Mouse (Mus musculus) gastrocnemius, postnatal 25 days (tissue): ENCODE results near the gene Vwa7. TPM values are rescaled to one million over a fixed set of nuclear protein-coding genes. Genes with fewer than 3 reads are reported as not detected.
"Not testable (repeated sequence)": the region's sequence is repeated elsewhere in the genome, so short reads cannot be mapped to it uniquely, and the experiment has no call there.

ENCODE experiments used
- DNase-seq: peaks from one replicate; pipeline ENCODE4 v3.0.0; 2022
- total RNA-seq, 2 experiments: library from RNA; stranded (reverse); gene quantifications; 1 replicate in 1 of 2; 2 replicates in 1 of 2; pipeline ENCODE4 v1.2.3; 2021

The Vwa7 gene
- total RNA-seq, 2 experiments from 2014 or later: 9.0 to 9.6 TPM

DNA sequence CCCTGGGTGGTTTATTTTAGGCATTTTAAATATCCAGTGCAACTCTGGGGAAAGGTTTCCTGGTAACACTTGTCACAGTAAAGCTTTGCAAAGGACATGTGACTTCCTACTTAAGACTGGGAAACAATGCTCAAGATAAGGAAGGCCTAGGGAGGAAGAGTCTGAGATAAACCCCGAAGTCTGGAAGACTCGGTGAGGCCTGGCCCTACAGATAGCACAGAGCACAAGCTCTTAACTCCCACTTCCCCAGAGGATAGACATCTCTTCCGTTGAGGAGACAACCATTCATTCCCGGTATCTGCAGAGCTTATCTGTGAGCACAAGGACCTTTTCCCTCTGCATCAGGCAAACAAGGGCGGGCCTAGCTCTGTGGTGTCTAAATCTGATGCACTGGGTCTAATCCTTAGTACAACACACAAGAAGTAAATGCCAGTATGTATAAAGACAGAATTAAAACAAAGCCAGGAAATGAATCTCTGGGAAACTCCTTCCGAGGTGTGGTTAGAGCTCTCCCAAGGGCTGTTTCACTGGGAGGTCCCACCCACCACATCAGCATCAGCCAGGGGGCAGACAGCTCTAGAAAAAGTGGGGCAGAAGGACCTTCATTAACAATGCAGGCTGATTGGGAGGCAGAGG is 5.6 kb downstream of the Vwa7 start:
- no peak for DNase-seq

DNA sequence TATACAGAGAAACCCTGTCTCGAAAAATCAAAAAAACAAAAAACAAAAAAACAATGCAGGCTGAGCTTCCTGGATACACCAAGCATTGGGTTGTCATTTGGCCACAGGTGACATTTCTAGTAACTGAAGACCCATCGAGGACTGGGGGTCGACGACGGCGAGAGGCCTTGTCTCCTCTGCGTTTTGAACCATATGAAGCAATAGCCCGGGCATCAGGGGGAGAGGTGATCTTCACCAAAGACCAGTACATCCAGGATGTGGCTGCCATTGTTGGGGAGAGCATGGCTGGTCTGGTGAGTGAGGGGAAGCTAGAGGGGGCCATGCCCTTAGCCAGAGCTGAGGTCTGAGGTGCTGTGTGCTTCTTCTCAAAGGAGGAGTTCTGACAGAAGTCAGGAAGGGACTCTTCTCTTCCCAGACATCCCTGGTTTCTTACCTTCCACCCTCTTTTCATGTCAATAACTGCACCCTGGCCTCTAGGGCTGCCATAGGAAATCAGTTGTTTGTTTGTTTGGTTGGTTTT is 6.2 kb downstream of the Vwa7 start:
- DNase-seq: no peak

DNA sequence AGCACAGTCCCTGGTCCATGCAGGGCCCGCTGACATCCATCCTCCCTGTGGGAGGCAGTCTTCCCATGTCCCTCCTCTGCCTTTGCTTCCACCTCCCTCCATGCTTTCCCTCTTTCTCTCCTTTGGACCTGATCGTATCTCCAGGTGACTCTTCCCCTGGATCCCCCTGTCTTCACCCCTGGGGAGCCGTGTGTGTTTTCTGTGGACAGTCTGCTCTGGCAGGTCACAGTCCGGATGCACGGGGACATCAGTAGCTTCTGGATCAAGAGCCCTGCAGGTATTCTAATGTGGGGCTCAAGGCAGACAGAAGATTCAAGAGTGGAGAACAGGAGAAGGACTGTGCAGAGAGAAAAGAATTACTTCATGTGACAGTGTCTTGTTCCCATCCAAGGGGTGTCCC is 6.8 kb downstream of the Vwa7 start:
- DNase-seq: no peak

DNA sequence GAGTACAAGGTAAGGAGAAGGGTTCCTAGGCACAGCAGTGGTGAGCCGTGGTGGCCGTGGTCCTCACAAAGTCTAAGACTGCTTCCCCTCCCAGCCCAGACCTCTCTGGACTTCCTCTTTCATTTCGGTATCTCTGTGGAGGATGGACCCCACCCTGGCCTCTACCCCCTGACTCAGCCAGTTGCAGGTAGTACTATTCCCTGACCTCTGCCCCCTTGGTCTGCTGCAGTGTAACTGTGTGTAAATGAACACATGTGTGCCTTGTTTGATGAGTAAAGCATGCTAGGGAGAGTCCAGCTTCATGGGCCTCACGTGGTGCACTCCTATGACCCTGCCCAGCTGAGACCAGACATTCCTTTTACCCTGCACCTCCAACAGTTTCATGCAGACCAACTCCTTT is 7.4 kb downstream of the Vwa7 start:
- DNase-seq: no peak

DNA sequence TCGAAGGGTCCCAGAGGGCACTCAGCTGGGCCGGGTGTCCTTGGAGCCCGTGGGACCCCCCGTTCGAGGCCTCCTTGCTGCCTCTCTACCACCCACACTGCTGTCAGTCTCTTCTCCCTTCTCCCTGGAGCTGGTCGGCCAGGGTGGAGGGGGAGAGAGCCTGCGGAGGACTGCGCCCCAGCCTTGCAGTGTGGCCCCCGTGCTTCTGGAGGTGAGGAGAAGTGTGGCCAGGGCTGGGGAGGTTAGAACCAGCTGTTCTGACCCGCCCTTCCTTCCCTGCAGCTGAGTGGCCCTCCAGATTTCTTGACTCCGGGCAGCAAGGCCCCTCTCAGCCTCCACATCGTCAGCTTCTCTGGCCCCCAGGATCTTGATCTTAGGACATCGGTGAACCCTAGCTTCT is 7.9 kb downstream of the Vwa7 start:
- no peak for DNase-seq

DNA sequence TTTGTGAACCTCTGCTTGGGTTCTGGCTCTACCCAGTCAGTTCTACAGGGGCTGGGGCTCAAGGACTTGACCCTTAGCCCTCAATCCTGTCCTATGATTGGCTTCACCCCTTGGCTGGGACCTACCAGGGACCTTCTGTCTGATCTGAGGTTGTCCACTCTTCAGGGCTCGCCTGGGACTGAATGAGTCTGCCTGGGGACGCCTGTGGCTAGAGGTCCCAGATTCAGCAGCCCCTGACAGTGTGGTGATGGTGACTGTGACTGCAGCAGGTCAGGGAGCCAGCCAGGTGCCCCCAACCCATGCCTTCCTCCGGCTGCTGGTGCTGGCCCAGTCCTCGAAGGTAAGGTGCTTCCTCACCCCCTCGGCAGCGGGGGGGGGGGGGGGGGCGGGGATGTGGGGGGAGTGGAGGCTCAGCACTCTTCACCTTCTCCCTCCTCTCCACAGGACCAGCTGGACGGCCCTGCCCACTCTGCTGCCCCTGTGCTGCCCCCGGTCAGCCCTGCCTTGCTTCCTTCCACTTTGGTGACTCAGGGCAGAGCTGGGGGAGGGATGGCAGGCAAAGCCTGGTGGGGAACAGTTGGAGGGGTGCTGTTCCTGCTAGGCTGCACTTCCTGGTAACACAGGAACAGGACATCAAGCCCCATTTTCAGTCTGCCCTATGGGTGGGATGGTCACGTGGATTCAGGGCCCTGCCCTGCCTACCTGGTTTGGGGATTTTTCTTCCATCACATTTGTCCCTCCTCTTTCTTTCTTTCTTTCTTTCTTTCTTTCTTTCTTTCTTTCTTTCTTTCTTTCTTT is 8.5 kb downstream of the Vwa7 start:
- peak; percentile 31 for DNase-seq

DNA sequence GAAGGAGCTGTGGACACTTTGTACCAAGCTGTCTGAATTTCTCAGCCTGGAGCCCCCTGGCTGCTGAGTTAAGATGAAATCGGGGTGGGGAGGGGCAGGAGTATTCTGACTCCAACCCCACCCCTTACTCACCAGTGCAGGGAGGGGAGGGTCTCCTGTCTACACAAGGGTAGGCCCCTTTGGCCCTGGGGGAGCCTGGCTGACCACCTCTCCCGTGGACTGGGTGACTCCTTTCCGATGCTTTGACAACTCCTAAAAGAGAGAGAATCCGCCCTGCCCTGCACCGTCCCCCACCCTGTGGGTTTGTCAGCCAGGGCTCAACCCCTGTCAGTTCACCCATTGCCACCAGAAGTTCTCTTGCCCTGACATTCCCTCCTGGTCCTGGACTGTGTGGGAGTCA is 9.8 kb downstream of the Vwa7 start:
- DNase-seq: no peak

DNA sequence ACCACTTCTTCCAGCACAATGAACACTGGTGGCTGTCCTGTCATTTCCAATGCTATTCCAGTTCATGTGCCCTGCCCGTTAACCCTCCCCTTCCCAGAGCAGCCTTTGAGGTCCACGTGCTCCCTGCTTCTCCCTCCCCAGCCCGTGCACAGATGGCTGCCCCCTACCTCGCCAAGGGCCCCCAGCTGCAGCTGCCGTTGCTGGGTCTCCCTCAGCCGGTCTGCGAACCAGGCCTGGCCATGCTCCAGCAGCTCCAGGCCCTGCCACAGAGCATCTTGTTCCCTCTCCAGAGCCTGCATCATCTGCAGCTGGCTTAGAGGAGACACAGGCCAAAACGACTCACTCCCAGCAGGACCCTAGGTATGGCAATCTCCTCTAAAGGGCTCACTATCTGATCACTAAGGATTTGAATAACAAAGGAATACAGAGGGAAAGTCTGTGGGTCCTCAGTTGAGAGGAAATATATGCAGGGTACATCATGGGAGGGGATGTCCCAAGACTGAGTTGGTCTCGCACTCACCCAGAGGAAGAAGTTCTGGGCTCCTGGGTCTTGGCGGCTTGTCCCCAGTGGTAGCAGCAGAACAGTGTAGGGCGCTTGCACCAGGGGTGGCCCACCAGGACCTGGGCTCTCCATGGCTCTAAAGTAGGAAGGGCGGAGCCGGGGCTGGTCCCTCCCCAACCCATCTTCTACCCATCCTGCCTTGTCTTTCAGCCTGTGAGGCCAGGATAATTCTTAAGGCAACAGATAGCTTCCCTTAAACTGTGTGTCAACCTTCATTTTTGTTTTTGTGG is 11.1 kb downstream of the Vwa7 start, which contains the start of gene Sapcd1:
Gene Sapcd1 (minus strand): TSS at position 740 of the 792 bp plus-strand sequence.
- peak; percentile 68 for DNase-seq

DNA sequence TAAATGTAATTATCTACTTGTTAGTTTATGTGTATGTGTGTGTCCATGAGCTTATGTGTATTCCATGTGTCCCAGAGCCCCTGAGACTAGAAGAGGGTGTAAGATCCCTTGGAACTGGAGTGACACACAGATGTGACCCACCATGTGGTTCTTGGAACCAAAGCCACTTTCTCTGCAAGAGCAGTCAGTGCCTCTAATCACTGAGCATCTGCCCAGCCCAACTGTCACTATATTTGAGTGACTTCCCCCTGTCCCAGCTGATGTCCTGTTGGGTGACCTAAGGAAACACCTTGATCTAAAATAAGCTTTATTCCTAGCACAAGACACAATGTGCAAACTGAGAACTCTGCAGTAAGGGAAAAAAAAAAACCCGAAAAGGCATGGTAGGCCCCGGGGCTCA is 11.9 kb downstream of the Vwa7 start:
- no peak for DNase-seq

DNA sequence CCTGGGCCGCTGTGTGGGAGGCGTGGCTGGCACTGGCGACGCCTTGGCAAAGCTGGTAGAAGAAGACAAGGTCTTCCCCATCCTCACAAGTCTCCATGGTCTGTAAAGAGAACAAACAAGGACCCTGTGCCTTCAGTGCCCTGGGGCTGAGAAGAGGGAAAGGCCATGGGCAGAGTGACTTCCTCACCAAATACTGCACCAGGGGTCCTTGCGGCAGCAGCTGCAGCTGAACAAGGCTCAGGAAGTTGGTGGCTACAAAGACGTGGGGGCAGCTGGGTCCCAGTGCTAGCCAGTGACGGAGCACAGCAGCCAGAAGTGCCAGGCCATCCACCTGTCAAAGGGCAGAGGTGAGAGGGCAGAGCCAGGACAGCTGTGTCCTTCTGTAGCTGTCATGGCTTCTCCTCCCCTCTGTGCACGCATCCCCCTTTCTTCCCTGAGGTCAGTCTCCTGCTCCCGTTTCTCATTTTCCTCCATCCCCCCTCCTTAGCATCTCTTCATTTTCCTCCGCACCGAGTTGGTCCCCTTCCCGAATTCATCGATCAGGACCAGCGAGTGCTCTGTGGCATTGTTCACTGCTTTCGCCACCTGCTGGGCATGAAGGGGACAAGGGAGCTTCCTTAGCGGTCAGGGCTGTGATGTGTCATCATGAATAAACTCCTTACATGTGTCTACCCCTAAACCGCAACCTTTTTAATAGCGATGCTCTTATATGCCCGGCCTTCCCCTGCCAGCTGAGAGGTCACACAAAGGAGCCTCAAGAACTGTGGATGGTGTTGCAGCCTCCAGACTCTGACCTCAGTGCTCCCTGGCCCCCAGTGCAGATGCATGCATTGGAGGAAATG is 13.5 kb downstream of the Vwa7 start:
- no peak for DNase-seq

DNA sequence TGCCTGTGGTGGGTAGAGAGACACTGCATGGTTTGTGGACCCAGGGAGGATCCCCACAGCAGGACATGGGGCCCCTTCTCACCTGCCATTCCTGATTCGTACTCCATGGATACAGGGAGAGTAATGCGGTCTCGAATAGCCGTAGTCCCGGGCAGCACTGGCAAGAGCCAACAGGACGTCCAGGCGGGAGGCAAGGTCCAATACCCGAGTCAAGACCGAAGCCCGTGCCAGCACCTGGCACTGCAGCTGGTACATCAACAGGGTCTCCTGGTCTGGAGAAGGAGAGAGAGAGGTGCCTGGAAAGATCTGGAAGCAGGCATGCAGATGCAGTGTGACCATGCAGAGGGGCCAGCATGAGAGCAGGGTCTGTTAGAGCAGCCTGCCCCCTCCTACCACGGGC is 14.9 kb downstream of the Vwa7 start:
- no peak for DNase-seq

DNA sequence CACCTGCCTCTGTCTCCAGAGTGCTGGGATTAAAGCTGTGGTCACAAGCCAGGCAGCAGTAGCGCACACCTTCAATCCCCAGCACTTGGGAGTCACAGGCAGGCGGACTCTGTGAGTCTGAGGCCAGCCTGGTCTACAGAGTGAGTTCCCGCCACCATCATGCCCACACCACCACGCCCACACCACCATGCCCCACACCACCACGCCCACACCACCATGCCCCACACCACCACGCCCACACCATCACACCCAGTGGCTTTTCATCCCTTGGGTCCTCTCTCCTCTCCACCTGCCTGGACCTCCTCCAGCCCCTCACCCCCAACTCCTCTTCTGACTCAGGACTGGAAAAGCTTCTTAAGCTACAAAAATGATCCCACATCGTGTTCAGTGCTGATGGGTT is 15.5 kb downstream of the Vwa7 start:
- no peak for DNase-seq

DNA sequence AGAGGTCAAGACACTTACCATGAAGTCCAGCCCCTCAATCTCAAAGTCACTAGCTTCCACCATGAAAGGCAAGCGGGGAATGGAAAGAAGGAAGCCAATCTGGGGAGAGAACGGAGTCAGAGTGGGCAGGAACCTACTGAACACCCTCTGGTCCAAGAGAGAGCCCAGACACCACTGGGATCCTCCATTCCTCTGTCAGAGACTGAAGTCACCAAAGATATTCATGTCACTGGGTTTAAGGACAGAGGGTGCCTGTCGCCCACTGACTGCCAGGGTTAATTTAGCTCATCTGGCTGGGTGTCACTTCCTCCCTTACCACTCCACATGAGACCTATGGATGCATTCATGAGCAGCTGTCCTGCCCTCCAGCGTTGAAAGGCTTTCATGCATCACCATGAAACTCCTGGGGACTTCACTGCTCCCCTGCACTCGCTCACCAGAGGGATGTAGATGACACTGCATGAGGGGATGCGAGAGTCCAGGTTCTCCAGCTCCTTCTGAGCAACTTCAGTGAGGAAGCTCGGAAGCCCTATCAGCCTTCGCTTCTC is 16.0 kb downstream of the Vwa7 start:
- no peak for DNase-seq

DNA sequence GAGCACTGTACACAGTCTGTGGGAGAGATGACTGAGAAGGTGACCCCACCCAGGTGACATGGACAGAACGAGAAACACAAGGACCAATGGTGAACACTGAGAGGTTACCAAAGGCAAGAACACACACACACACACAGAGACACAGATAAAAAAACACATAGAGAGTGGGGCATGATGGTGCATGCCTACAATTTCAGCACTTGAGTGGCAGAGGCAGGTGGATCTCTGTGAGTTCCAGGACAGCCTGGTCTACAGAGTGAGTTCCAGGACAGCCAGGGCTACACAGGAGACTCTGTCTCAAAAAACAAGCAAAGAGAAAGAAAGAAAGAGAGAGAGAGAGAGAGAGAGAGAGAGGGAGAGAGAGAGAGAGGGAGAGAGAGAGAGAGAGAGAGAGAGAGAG is 17.3 kb downstream of the Vwa7 start:
- DNase-seq: not testable (repeated sequence)

DNA sequence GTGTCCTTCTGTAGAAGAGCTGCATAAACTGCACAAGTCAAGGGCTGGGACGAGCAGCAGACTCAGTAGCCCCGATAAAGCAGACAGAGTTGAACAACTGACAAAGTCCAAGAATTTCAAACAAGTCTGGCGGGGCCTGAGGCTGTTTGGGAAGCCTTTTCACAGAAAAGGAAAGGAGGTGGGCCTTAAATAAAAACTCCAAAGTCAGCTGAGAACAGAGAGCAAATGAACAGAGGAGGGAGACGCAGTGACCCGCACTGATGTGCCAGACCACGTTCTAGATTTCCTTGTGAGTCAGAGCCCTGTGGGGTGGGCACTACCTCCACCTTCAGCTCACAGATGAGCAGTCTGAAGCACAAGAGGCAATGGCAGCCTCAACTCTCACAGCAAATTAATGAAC is 18.5 kb downstream of the Vwa7 start:
- no peak for DNase-seq

DNA sequence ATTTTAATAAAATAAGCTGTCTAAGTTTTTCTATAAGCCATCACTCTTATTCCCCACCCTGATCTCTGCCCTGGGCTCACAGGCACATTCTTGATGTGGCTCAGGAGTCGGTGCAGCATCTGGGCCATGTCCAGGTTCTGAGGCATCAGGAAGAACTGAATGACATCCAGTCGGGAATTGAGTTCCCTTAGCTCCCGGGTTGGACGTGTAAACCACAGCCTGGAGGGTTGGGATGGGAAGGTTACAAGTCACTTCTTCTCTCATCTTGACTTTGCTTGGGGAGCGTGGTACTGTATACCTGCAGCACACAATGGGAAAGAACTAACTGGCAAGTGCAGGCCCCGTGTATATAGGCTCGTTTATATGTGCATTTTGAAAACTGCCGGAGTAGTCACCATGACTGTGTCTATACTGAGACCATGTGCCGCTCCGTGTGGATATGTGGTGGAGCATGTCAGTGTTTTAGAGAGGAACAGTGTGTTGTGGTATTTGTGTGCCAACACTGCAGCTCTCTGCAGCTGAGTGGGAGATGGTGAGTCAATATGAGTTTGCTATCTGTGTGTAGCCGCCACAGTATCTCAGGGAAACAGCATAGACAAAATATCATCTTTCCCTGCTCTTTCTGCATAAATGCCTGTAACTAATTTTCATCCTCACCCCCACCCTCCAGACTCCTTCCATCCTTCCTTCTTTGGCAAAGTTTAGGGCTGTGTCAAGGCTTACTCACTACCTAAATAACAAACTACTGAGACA is 22.9 kb downstream of the Vwa7 start:
- no peak for DNase-seq

DNA sequence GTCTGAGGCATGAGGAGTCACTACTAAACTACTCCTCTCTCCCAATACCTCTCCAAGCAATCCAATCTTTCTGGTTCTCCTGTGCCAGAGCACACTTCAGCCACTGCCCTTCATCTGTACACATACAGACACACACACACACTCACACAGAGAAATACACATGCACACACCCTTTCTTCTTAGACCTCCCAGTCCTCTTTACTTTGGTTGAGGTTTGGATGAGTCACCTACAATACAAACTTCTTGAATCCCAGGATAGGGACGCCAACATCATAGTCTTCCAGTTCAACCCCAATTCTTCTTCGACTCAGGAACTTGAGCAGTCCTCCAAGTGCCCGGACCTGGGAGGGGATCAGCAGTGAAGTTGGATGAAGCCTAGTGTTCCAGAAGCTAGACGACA is 27.4 kb downstream of the Vwa7 start:
- DNase-seq: no peak

DNA sequence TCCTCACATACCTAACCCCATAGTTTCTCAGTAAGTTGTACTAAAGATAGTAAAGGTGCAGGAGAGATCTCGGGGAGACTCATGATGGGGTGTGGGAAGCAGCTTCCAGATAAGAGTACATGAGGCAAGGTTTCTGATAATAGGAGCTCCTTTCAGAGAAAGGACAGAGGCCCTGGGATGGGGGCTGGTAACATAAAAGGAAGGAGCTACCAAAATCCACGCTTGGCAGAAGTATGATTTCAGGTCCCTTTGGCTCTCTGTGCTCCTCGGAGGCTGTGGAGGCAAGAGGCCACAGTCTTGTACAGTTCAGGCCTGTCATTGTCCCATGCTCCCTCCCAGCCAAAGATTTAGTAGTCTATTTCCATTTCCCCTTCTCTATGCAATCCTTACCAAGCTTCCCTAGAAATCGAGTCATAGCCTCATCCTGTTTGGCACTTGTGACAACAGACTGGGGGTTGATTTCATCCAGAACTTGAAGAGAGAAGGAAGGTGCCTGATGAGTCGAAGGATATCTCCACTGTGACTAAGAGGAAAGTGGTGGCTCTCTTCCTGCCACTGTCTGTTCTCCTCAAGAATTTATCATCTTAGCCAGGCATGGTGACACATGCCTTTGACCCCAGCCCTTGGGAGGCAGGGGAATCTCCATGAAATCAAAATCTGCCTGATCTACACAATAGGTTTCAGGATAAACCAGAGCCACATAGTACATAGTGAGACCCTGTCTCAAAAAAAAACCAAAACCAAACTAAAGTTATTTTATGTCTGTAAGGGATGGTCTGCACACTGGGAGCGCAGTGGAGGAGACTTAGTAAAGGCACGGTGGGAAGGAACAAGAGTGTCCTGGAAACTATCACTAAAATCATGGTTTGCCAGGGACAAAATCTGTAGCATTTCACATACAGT is 28.8 kb downstream of the Vwa7 start:
- no peak for DNase-seq

DNA sequence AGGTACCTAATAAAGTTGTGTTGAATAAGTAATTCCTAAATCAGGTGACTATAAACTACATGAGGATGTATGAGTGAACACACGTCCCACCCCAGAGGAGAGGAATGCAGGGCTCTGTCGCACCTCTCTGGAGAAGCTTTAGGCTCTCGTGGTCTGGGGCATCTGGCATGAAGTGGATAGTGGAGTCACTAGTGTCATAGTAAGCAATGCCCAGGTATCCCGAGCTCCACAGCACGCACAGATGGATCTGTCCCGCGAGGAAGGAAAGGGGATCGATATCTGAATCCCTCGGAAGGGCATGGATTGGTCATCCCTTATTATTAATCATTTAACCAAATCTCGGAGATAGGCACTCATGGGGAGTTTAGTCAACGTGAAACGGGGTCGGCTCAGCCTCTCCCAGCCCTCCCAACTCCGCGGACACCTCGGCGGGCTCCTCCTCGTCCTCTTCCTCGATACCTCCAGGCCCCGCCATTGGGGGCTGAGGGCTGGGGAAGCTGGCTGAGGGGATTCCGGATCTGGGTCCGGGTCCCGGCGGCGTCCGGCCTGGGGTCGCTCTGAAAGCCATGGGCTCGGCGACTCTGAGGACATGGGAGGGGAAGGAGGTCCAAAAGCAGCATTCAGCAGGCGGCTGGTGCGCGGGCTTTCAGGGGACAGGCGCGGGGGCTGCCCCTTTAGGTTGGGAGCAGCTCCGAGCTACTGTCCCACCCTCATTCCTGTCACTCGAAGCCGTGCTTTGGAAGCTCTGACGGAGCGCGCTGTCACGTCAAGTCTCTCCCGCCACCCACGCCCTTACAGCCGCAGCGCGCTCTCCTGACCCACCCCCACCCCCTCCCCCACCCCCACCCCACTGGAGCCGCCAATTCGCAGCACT is 29.7 kb downstream of the Vwa7 start:
- no peak for DNase-seq
